12 mouse cellular contexts compared by ENCODE assay signal in genomic region chr2:153824593-153824992, GRCm38 (mm10). TPM values are rescaled to one million over a fixed set of nuclear protein-coding genes. Genes with fewer than 3 reads are reported as not detected.
DNase-seq lines count a peak whose midpoint lies in the region; ATAC-seq and TF ChIP-seq lines count a peak whose summit lies in the region.
"Had no signal": no experiment of that assay in that cellular context is flagged by ENCODE, and none has a peak within 500 bp of the region (broad histone marks: within the 10 kb centered on the region; RNA-seq: fewer than 3 reads in every experiment).

No protein-coding gene starts in this region.

- peak; percentile 74 for ATAC-seq in heart, embryonic 14.5 days (ENCODE audit: insufficient number of reproducible peaks, insufficient read depth, low FRiP score, low read depth)
- ATAC-seq in heart, embryonic 12.5 days (ENCODE audit: insufficient number of reproducible peaks, low FRiP score), result no peak
- no peak for ATAC-seq in liver, embryonic 11.5 days (replicated peaks; ENCODE audit: low FRiP score)
- ATAC-seq in hindbrain, embryonic 14.5 days (ENCODE audit: low FRiP score), result peak; percentile 66
- ATAC-seq: CD4-positive, CD25-positive, alpha-beta regulatory T cell, adult 4 months had no signal

- 0 out of 4 replicates have a peak, but pooled peaks cover 0 to 3% of the 10 kb centered on the region in 2 experiments for H3K4me1 ChIP-seq in heart, embryonic 14.5 days (ENCODE audit: control insufficient read depth in 2 of 2, insufficient read depth in 2 of 2, low read length in 2 of 2)
- H3K4me1 ChIP-seq in heart, embryonic 12.5 days (replicated peaks), result peaks cover 4% of the 10 kb centered on the region; the same call in 1 of the 2 replicates
- no peaks in the 10 kb centered on the region for H3K4me1 ChIP-seq in liver, embryonic 11.5 days (replicated peaks; ENCODE audit: control insufficient read depth, insufficient read depth, low read length)
- peaks cover 6% of the 10 kb centered on the region; the same call in 1 of the 2 replicates for H3K4me1 ChIP-seq in hindbrain, embryonic 14.5 days (replicated peaks; ENCODE audit: control insufficient read depth, insufficient read depth, low read length)
- H3K4me1 ChIP-seq in thymus, adult 2 months (replicated peaks; ENCODE audit: control insufficient read depth, insufficient read depth, low read length), result no peaks in the 10 kb centered on the region

- no peak for TF ChIP-seq CTCF in thymus, adult 2 months (IDR thresholded peaks at IDR 0.05; ENCODE audit: borderline replicate concordance, control insufficient read depth, extremely low read depth, insufficient read depth, low read length, poor library complexity)

- TF ChIP-seq POLR2A in thymus, adult 2 months (IDR thresholded peaks at IDR 0.05; ENCODE audit: control insufficient read depth, extremely low read depth, insufficient read depth, low read length, poor library complexity), result no peak

- DNase-seq in liver (peak; percentile 9), NIH3T3 (ENCODE audit: low read depth) (peak; percentile 5)
- no peak for DNase-seq in liver, embryonic 11.5 days (ENCODE audit: low spot score)
- peak; percentile 61 for DNase-seq in hindbrain, embryonic 14.5 days (ENCODE audit: low spot score)
- no peak for DNase-seq in thymus, adult 2 months
- DNase-seq in layer of hippocampus, postnatal 36 days, result no peak

- no peak overlapping the region for H3K4me2 ChIP-seq in heart, embryonic 14.5 days (ENCODE audit: low read length)
- H3K4me2 ChIP-seq in heart, embryonic 12.5 days, result no peak overlapping the region
- no peak overlapping the region for H3K4me2 ChIP-seq in liver, embryonic 11.5 days
- no peak overlapping the region for H3K4me2 ChIP-seq in hindbrain, embryonic 14.5 days (replicated peaks)

- no peaks in the 10 kb centered on the region for H3K9me3 ChIP-seq in heart, embryonic 14.5 days (ENCODE audit: control insufficient read depth, low read length)
- no peaks in the 10 kb centered on the region for H3K9me3 ChIP-seq in heart, embryonic 12.5 days (replicated peaks)
- H3K9me3 ChIP-seq in liver, embryonic 11.5 days (ENCODE audit: control insufficient read depth, low read length), result no peaks in the 10 kb centered on the region
- H3K9me3 ChIP-seq in hindbrain, embryonic 14.5 days (ENCODE audit: control insufficient read depth, low read length), result no peaks in the 10 kb centered on the region

- no peaks in the 10 kb centered on the region for H3K36me3 ChIP-seq in heart, embryonic 14.5 days (ENCODE audit: control insufficient read depth, insufficient read depth, low read length)
- H3K36me3 ChIP-seq in heart, embryonic 12.5 days, result no peaks in the 10 kb centered on the region
- H3K36me3 ChIP-seq in liver, embryonic 11.5 days (ENCODE audit: control insufficient read depth, insufficient read depth, low read length), result no peaks in the 10 kb centered on the region
- H3K36me3 ChIP-seq in hindbrain, embryonic 14.5 days (replicated peaks; ENCODE audit: control insufficient read depth, insufficient read depth), result no peaks in the 10 kb centered on the region
- H3K36me3 ChIP-seq in thymus, adult 2 months (ENCODE audit: control insufficient read depth, insufficient read depth, low read length), result no peaks in the 10 kb centered on the region

- WGBS in heart, embryonic 14.5 days, result 63% methylated on average over 6 of the region's 6 CpGs
- WGBS in heart, embryonic 12.5 days, result 67% methylated on average over 6 of the region's 6 CpGs
- 79% methylated on average over 6 of the region's 6 CpGs for WGBS in liver, embryonic 11.5 days
- WGBS in hindbrain, embryonic 14.5 days, result 66% methylated on average over 6 of the region's 6 CpGs
- 87% methylated on average over 6 of the region's 6 CpGs for WGBS in thymus, adult 2 months

- H3K27ac ChIP-seq in heart, embryonic 14.5 days (replicated peaks in 1 of 2; ENCODE audit: control insufficient read depth in 1 of 2, insufficient read depth in 1 of 2, low read depth in 2 of 2, low read length in 2 of 2), result no peak overlapping the region
- no peak overlapping the region for H3K27ac ChIP-seq in heart, embryonic 12.5 days (ENCODE audit: poor library complexity, severe bottlenecking)
- no peak overlapping the region for H3K27ac ChIP-seq in liver, embryonic 11.5 days (ENCODE audit: low read depth, low read length)
- H3K27ac ChIP-seq in hindbrain, embryonic 14.5 days, result no peak overlapping the region
- H3K27ac ChIP-seq in thymus, adult 2 months (ENCODE audit: control insufficient read depth, insufficient read depth, low read length), result no peak overlapping the region
- H3K27ac ChIP-seq: macrophage had no signal

- H3K4me3 ChIP-seq in heart, embryonic 14.5 days (ENCODE audit: control insufficient read depth in 1 of 2, insufficient read depth in 1 of 2, low read depth in 1 of 2, low read length in 2 of 2), result no peak overlapping the region
- H3K4me3 ChIP-seq in heart, embryonic 12.5 days, result no peak overlapping the region
- no peak overlapping the region for H3K4me3 ChIP-seq in liver, embryonic 11.5 days (ENCODE audit: low read depth, low read length)
- H3K4me3 ChIP-seq in hindbrain, embryonic 14.5 days (replicated peaks; ENCODE audit: low read length), result no peak overlapping the region
- H3K4me3 ChIP-seq in thymus, adult 2 months (ENCODE audit: control insufficient read depth, insufficient read depth, low read length), result no peak overlapping the region

- H3K9ac ChIP-seq in heart, embryonic 14.5 days (ENCODE audit: low read length), result no peak overlapping the region
- H3K9ac ChIP-seq in heart, embryonic 12.5 days, result no peak overlapping the region
- no peak overlapping the region for H3K9ac ChIP-seq in liver, embryonic 11.5 days (ENCODE audit: low read depth, low read length)
- no peak overlapping the region for H3K9ac ChIP-seq in hindbrain, embryonic 14.5 days

- no peaks in the 10 kb centered on the region for H3K27me3 ChIP-seq in heart, embryonic 14.5 days (ENCODE audit: control insufficient read depth, insufficient read depth, low read length)
- 0 out of 2 replicates have a peak, but pooled peaks cover 3% of the 10 kb centered on the region for H3K27me3 ChIP-seq in heart, embryonic 12.5 days (replicated peaks)
- no peaks in the 10 kb centered on the region; the same call in 1 of the 2 replicates for H3K27me3 ChIP-seq in liver, embryonic 11.5 days (replicated peaks; ENCODE audit: control insufficient read depth, insufficient read depth, low read length)
- H3K27me3 ChIP-seq in hindbrain, embryonic 14.5 days (ENCODE audit: control insufficient read depth, insufficient read depth, low read length), result no peaks in the 10 kb centered on the region
- no peaks in the 10 kb centered on the region for H3K27me3 ChIP-seq in thymus, adult 2 months (ENCODE audit: control insufficient read depth, insufficient read depth, low read length)

RNA-seq across cellular contexts. Expression of gene Efcab8, which starts 44.9 kb away (rescaled TPM):
- polyA plus RNA-seq in heart, embryonic 14.5 days (2014; fragmentation: Nextera tagmentation; extraction: Ambion mirVana), result not detected in 2 replicates
- 0.09 TPM in 1 of 2 replicates, not detected in the other for polyA plus RNA-seq in heart, embryonic 12.5 days (2016; fragmentation: Nextera tagmentation; extraction: Ambion mirVana)
- 0.07 TPM in 1 of 2 replicates, not detected in the other for polyA plus RNA-seq in liver, embryonic 11.5 days (2014; fragmentation: Nextera tagmentation; extraction: Ambion mirVana)
- polyA plus RNA-seq in hindbrain, embryonic 14.5 days (2014; fragmentation: Nextera tagmentation; extraction: Ambion mirVana), result not detected in 2 replicates
- 1.8 and 1.9 TPM in 2 replicates for polyA plus RNA-seq in thymus, adult 2 months (2012; rRNA removed)
- total RNA-seq in layer of hippocampus, postnatal 36 days (2021), result under 1 TPM; 0.07 to 0.40 TPM
- polyA plus RNA-seq: CD4-positive, CD25-positive, alpha-beta regulatory T cell, adult 4 months; intestine, embryonic 14.5 days; macrophage had no signal

RNA-seq across cellular contexts. Expression of gene Sun5, which starts 46.3 kb away (rescaled TPM):
- not detected in 2 replicates for polyA plus RNA-seq in heart, embryonic 14.5 days (2014; fragmentation: Nextera tagmentation; extraction: Ambion mirVana)
- polyA plus RNA-seq in heart, embryonic 12.5 days (2016; fragmentation: Nextera tagmentation; extraction: Ambion mirVana), result not detected in 2 replicates
- not detected in 2 replicates for polyA plus RNA-seq in liver, embryonic 11.5 days (2014; fragmentation: Nextera tagmentation; extraction: Ambion mirVana)
- not detected in 2 replicates for polyA plus RNA-seq in hindbrain, embryonic 14.5 days (2014; fragmentation: Nextera tagmentation; extraction: Ambion mirVana)
- polyA plus RNA-seq in thymus, adult 2 months (2012; rRNA removed), result not detected in 2 replicates
- not detected for total RNA-seq in layer of hippocampus, postnatal 36 days (2021)
- polyA plus RNA-seq: CD4-positive, CD25-positive, alpha-beta regulatory T cell, adult 4 months; cortical plate, adult 2 months; intestine, embryonic 14.5 days; macrophage had no signal

RNA-seq across cellular contexts. Expression of gene Bpifb2, which starts 50.3 kb away (rescaled TPM):
- polyA plus RNA-seq in heart, embryonic 14.5 days (2014; fragmentation: Nextera tagmentation; extraction: Ambion mirVana), result not detected in 2 replicates
- polyA plus RNA-seq in heart, embryonic 12.5 days (2016; fragmentation: Nextera tagmentation; extraction: Ambion mirVana), result not detected in 2 replicates
- not detected in 2 replicates for polyA plus RNA-seq in liver, embryonic 11.5 days (2014; fragmentation: Nextera tagmentation; extraction: Ambion mirVana)
- not detected in 2 replicates for polyA plus RNA-seq in hindbrain, embryonic 14.5 days (2014; fragmentation: Nextera tagmentation; extraction: Ambion mirVana)
- 0.71 and 0.73 TPM in 2 replicates for polyA plus RNA-seq in thymus, adult 2 months (2012; rRNA removed)
- not detected for total RNA-seq in layer of hippocampus, postnatal 36 days (2021)
- polyA plus RNA-seq: CD4-positive, CD25-positive, alpha-beta regulatory T cell, adult 4 months; cortical plate, adult 2 months; intestine, embryonic 14.5 days; macrophage had no signal

Comparison
In these comparisons a context has a peak if more than half of its experiments do, and no peak if none do; other contexts are left out.
1. ATAC-seq: peak in heart, embryonic 14.5 days (single experiment) and hindbrain, embryonic 14.5 days (single experiment); none in heart, embryonic 12.5 days (single experiment) and liver, embryonic 11.5 days (single experiment).
2. DNase-seq: peak in liver (single experiment), NIH3T3 (single experiment) and hindbrain, embryonic 14.5 days (single experiment); none in liver, embryonic 11.5 days (single experiment), thymus, adult 2 months (single experiment) and layer of hippocampus, postnatal 36 days (0 of 2).